Mouse (Mus musculus) heart, embryonic 15.5 days (tissue): ENCODE measurements around the gene Usp12. TPM values are rescaled to one million over a fixed set of nuclear protein-coding genes. Genes with fewer than 3 reads are reported as not detected.

Source experiments
- ATAC-seq: fragments of 200-750 bp; cut with Nextera tagmentation; replicated peaks from 2 replicates; pipeline ENCODE4 v1.8.0; 2017; ENCODE audit warnings: low read depth, moderate TSS enrichment; ENCODE audit not compliant: insufficient number of reproducible peaks, insufficient read depth, low FRiP score
- H3K27ac ChIP-seq: fragments of 300-500 bp; sonication (generic); 2 replicates; pipeline ENCODE4 v1.5.1; 2015; ENCODE audit warnings: mild to moderate bottlenecking, inconsistent platforms
- H3K27me3 ChIP-seq: fragments of 300-500 bp; sonication (generic); 2 replicates; pipeline ENCODE4 v1.6.1; 2015; ENCODE audit warnings: inconsistent platforms
- H3K36me3 ChIP-seq: fragments of 300-500 bp; sonication (generic); 2 replicates; pipeline ENCODE4 v1.6.1; 2015; ENCODE audit warnings: mild to moderate bottlenecking, inconsistent platforms
- H3K4me1 ChIP-seq: fragments of 300-500 bp; sonication (generic); replicated peaks from 2 replicates; pipeline ENCODE4 v1.6.1; 2015; ENCODE audit warnings: inconsistent platforms
- H3K4me2 ChIP-seq: fragments of 300-500 bp; sonication (generic); 2 replicates; pipeline ENCODE4 v1.6.1; 2015; ENCODE audit warnings: inconsistent platforms, mild to moderate bottlenecking, moderate library complexity
- H3K4me3 ChIP-seq: fragments of 300-500 bp; sonication (generic); 2 replicates; pipeline ENCODE4 v1.5.1; 2015; ENCODE audit warnings: mild to moderate bottlenecking, inconsistent platforms
- H3K9ac ChIP-seq: fragments of 300-500 bp; sonication (generic); 2 replicates; pipeline ENCODE4 v1.6.1; 2015; ENCODE audit warnings: mild to moderate bottlenecking, inconsistent platforms
- H3K9me3 ChIP-seq: fragments of 300-500 bp; sonication (generic); replicated peaks from 2 replicates; pipeline ENCODE4 v1.6.1; 2016; ENCODE audit warnings: inconsistent platforms
- WGBS: fragments of 180-500 bp; shearing (Covaris S2); methylation state at CpG from one replicate; pipeline ENCODE4 v1.1.7; 2015; ENCODE audit warnings: mixed read lengths; 5-methylcytosine and 5-hydroxymethylcytosine counted together
- polyA plus RNA-seq: library from polyadenylated mRNA; unstranded; fragments of >200 nt; fragmentation: Nextera tagmentation; extraction: Ambion mirVana; gene quantifications from 2 replicates; pipeline ENCODE4 v1.2.1, GENCODE M21; 2015

Usp12 gene
- polyA plus RNA-seq, 1 experiment from 2014 or later: 9.0 TPM

- H3K27ac ChIP-seq: peak overlapping the region; percentile 43; the same call in 1 of the 2 replicates
- H3K4me2 ChIP-seq: no peak overlapping the region
These were observed 102.3 kb downstream of the Usp12 start for GRCm38 (mm10) chr5:146692361-146692975.

GRCm38 (mm10) chr5:146691745-146692144 is 103.1 kb downstream of the Usp12 start:
- 58% methylated on average over 8 of the region's 8 CpGs for WGBS
- peak overlapping the region; percentile 43; the same call in 1 of the 2 replicates for H3K27ac ChIP-seq
- ATAC-seq: no peak; the same call in 1 of the 2 replicates

More at GRCm38 (mm10) chr5:146692361-146692975, 102.3 kb downstream of the Usp12 start:
- no peak overlapping the region for H3K4me3 ChIP-seq
- no peaks in the 10 kb centered on the region for H3K9me3 ChIP-seq
- no peaks in the 10 kb centered on the region for H3K36me3 ChIP-seq
- peak; percentile 36 for ATAC-seq
- no peaks in the 10 kb centered on the region for H3K27me3 ChIP-seq
- H3K4me1 ChIP-seq: peaks cover 13% of the 10 kb centered on the region
- WGBS: 23% methylated on average over 7 of the region's 7 CpGs
- no peak overlapping the region; the same call in 1 of the 2 replicates for H3K9ac ChIP-seq

GRCm38 (mm10) chr5:146687541-146688313 is 107.1 kb downstream of the Usp12 start:
- H3K27ac ChIP-seq: no peak overlapping the region
- no peak overlapping the region for H3K4me2 ChIP-seq
- no peak for ATAC-seq
- H3K4me3 ChIP-seq: no peak overlapping the region
- H3K27me3 ChIP-seq: no peaks in the 10 kb centered on the region
- no peaks in the 10 kb centered on the region for H3K36me3 ChIP-seq
- 59% methylated on average over 17 of the region's 17 CpGs for WGBS
- H3K9me3 ChIP-seq: no peaks in the 10 kb centered on the region
- no peak overlapping the region for H3K9ac ChIP-seq
- peaks cover 9% of the 10 kb centered on the region for H3K4me1 ChIP-seq

More at GRCm38 (mm10) chr5:146691745-146692144, 103.1 kb downstream of the Usp12 start:
- no peaks in the 10 kb centered on the region for H3K36me3 ChIP-seq
- H3K4me3 ChIP-seq: no peak overlapping the region
- H3K27me3 ChIP-seq: no peaks in the 10 kb centered on the region
- peaks cover 13% of the 10 kb centered on the region for H3K4me1 ChIP-seq
- no peaks in the 10 kb centered on the region for H3K9me3 ChIP-seq
- no peak overlapping the region for H3K4me2 ChIP-seq
- no peak overlapping the region for H3K9ac ChIP-seq

GRCm38 (mm10) chr5:146686954-146687353 is 107.9 kb downstream of the Usp12 start:
- Histone ChIP-seq H3K4me2 (no peak overlapping the region), H3K27me3 (no peaks in the 10 kb centered on the region), H3K27ac (no peak overlapping the region), H3K9ac (no peak overlapping the region), H3K4me3 (no peak overlapping the region), H3K9me3 (no peaks in the 10 kb centered on the region), H3K36me3 (no peaks in the 10 kb centered on the region), H3K4me1 (peaks cover 2% of the 10 kb centered on the region; the same call in 1 of the 2 replicates)
- 75% methylated on average over 12 of the region's 12 CpGs for WGBS
- ATAC-seq: no peak

Other genes starting within 250 kb of the Usp12 start
- gene Gm3415, start 238.9 kb downstream of the Usp12 start, polyA plus RNA-seq: not detected in 2 replicates
- gene Gpr12, start 209.8 kb downstream of the Usp12 start, polyA plus RNA-seq: not detected in 2 replicates
- gene Rpl21, start 37.9 kb upstream of the Usp12 start, polyA plus RNA-seq: 288 and 325 TPM in 2 replicates
- gene Rasl11a, start 50.1 kb upstream of the Usp12 start, polyA plus RNA-seq: 11.5 and 13.4 TPM in 2 replicates
- 68.3 and 84.7 TPM in 2 replicates for gene Gtf3a, start 153.7 kb upstream of the Usp12 start, polyA plus RNA-seq
- gene Mtif3, start 168.8 kb upstream of the Usp12 start, polyA plus RNA-seq: 18.3 and 21.9 TPM in 2 replicates